Mouse (Mus musculus) central nervous system, embryonic 11.5 days (tissue): ENCODE results near the gene A530032D15Rik. TPM values are rescaled to one million over a fixed set of nuclear protein-coding genes. Genes with fewer than 3 reads are reported as not detected.

ENCODE experiments used
- polyA plus RNA-seq: library from polyadenylated mRNA; depleted of rRNA; stranded (reverse); fragments of >200 nt; gene quantifications from 2 replicates; pipeline ENCODE4 v1.2.3, GENCODE M21; 2012; rRNA removed

The A530032D15Rik gene
- polyA plus RNA-seq = 0.04 TPM in 1 of 2 replicates, not detected in the other

GRCm38 (mm10) chr1:85109753-85110152 is at the start of gene A530032D15Rik:
TSS of gene A530032D15Rik (minus strand) at chr1:85109853.

GRCm38 (mm10) chr1:85099864-85100263 is 9.8 kb downstream of the A530032D15Rik start, which contains the start of gene Gm10553:
TSS of gene Gm10553 (plus strand) at chr1:85100164.

Other genes starting within 250 kb of the A530032D15Rik start
- 3.0 and 5.0 TPM in 2 replicates for gene Slc16a14, start 174.7 kb downstream of the A530032D15Rik start, polyA plus RNA-seq
- gene Gm10553, start 9.7 kb downstream of the A530032D15Rik start, polyA plus RNA-seq = not detected in 2 replicates
- 0.02 TPM in 1 of 2 replicates, not detected in the other for gene C130026I21Rik, start 160.7 kb upstream of the A530032D15Rik start, polyA plus RNA-seq